Mouse (Mus musculus): ENCODE measurements around the gene Ncoa3. TPM values are rescaled to one million over a fixed set of nuclear protein-coding genes. Genes with fewer than 3 reads are reported as not detected.

Ncoa3 gene
- polyA plus RNA-seq, 1 experiment from 2014 or later: 18.5 TPM

GRCm38 (mm10) chr2:165967823-165968555, 24.4 kb upstream of the Ncoa3 start:
- H3K27ac ChIP-seq (ENCODE audit: low read depth, low read length): no peak overlapping the region
- H3K4me3 ChIP-seq (ENCODE audit: low read depth, low read length): no peak overlapping the region
- no peak overlapping the region for H3K4me2 ChIP-seq (ENCODE audit: low read depth, low read length)
- no peaks in the 10 kb centered on the region for H3K36me3 ChIP-seq (ENCODE audit: control insufficient read depth, insufficient read depth, low read length)
- H3K4me1 ChIP-seq (ENCODE audit: control insufficient read depth, insufficient read depth, low read length): no peaks in the 10 kb centered on the region
- no peak overlapping the region for H3K9ac ChIP-seq (replicated peaks; ENCODE audit: low read depth, low read length)
- H3K9me3 ChIP-seq (ENCODE audit: control insufficient read depth, low read length): no peaks in the 10 kb centered on the region
- no peaks in the 10 kb centered on the region for H3K27me3 ChIP-seq (ENCODE audit: control insufficient read depth, insufficient read depth, low read length)
- peak; percentile 58; the same call in 1 of the 2 replicates for ATAC-seq (ENCODE audit: low read depth)
- WGBS: 66% methylated on average over 6 of the region's 6 CpGs

- 27% methylated on average over 3 of the region's 3 CpGs for WGBS
- Histone ChIP-seq H3K4me1 (ENCODE audit: control insufficient read depth, insufficient read depth, low read length) (no peaks in the 10 kb centered on the region), H3K27ac (ENCODE audit: low read depth, low read length) (no peak overlapping the region), H3K9ac (replicated peaks; ENCODE audit: low read depth, low read length) (no peak overlapping the region), H3K27me3 (ENCODE audit: control insufficient read depth, insufficient read depth, low read length) (no peaks in the 10 kb centered on the region), H3K9me3 (ENCODE audit: control insufficient read depth, low read length) (no peaks in the 10 kb centered on the region), H3K36me3 (ENCODE audit: control insufficient read depth, insufficient read depth, low read length) (no peaks in the 10 kb centered on the region), H3K4me2 (ENCODE audit: low read depth, low read length) (no peak overlapping the region), H3K4me3 (ENCODE audit: low read depth, low read length) (no peak overlapping the region)
- no peak for ATAC-seq (ENCODE audit: low read depth)
These were observed 23.6 kb upstream of the Ncoa3 start for GRCm38 (mm10) chr2:165968876-165969275.

- Histone ChIP-seq H3K27ac (ENCODE audit: low read depth, low read length) (no peak overlapping the region), H3K9ac (replicated peaks; ENCODE audit: low read depth, low read length) (no peak overlapping the region), H3K4me3 (ENCODE audit: low read depth, low read length) (no peak overlapping the region), H3K4me2 (ENCODE audit: low read depth, low read length) (no peak overlapping the region), H3K4me1 (ENCODE audit: control insufficient read depth, insufficient read depth, low read length) (no peaks in the 10 kb centered on the region), H3K27me3 (ENCODE audit: control insufficient read depth, insufficient read depth, low read length) (no peaks in the 10 kb centered on the region), H3K9me3 (ENCODE audit: control insufficient read depth, low read length) (no peaks in the 10 kb centered on the region), H3K36me3 (ENCODE audit: control insufficient read depth, insufficient read depth, low read length) (no peaks in the 10 kb centered on the region)
- ATAC-seq (ENCODE audit: low read depth): no peak
- 61% methylated on average over 8 of the region's 8 CpGs for WGBS
These were observed 23.0 kb upstream of the Ncoa3 start for GRCm38 (mm10) chr2:165969391-165969790.

DNA sequence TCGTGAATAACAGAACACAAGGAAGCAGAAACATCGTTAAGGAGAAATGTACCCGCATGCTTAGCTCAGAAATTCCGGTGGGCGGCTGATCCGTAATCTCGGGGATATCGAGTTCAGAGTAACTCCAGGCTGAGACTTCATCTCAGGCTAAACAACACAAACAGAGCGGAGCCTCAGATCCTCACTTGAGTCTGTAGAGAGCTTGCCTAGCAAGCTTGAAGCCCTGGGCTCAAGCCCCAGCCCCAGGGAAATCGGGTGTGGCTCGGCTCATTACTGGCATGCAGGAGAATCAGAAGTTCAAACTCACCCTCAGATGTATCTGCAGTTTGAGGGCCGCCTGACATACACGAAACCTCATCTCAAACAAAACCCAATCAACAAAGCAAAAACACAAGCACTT, 22.5 kb upstream of the Ncoa3 start:
- 91% methylated on average over 13 of the region's 13 CpGs for WGBS
- no peaks in the 10 kb centered on the region for H3K9me3 ChIP-seq (ENCODE audit: control insufficient read depth, low read length)
- no peak overlapping the region for H3K27ac ChIP-seq (ENCODE audit: low read depth, low read length)
- H3K9ac ChIP-seq (replicated peaks; ENCODE audit: low read depth, low read length): no peak overlapping the region
- no peak for ATAC-seq (ENCODE audit: low read depth)
- no peaks in the 10 kb centered on the region for H3K4me1 ChIP-seq (ENCODE audit: control insufficient read depth, insufficient read depth, low read length)
- H3K4me3 ChIP-seq (ENCODE audit: low read depth, low read length): no peak overlapping the region
- no peak overlapping the region for H3K4me2 ChIP-seq (ENCODE audit: low read depth, low read length)
- no peaks in the 10 kb centered on the region for H3K36me3 ChIP-seq (ENCODE audit: control insufficient read depth, insufficient read depth, low read length)
- H3K27me3 ChIP-seq (ENCODE audit: control insufficient read depth, insufficient read depth, low read length): no peaks in the 10 kb centered on the region

GRCm38 (mm10) chr2:165970767-165971166, 21.7 kb upstream of the Ncoa3 start:
- Histone ChIP-seq H3K27me3 (ENCODE audit: control insufficient read depth, insufficient read depth, low read length) (no peaks in the 10 kb centered on the region), H3K4me1 (ENCODE audit: control insufficient read depth, insufficient read depth, low read length) (no peaks in the 10 kb centered on the region), H3K9ac (replicated peaks; ENCODE audit: low read depth, low read length) (no peak overlapping the region), H3K4me3 (ENCODE audit: low read depth, low read length) (no peak overlapping the region), H3K36me3 (ENCODE audit: control insufficient read depth, insufficient read depth, low read length) (no peaks in the 10 kb centered on the region), H3K9me3 (ENCODE audit: control insufficient read depth, low read length) (no peaks in the 10 kb centered on the region), H3K27ac (ENCODE audit: low read depth, low read length) (no peak overlapping the region), H3K4me2 (ENCODE audit: low read depth, low read length) (no peak overlapping the region)
- ATAC-seq (ENCODE audit: low read depth): no peak
- 98% methylated on average over 7 of the region's 7 CpGs for WGBS

GRCm38 (mm10) chr2:165974383-165974782, 18.1 kb upstream of the Ncoa3 start:
- no peaks in the 10 kb centered on the region for H3K9me3 ChIP-seq (ENCODE audit: control insufficient read depth, low read length)
- no peaks in the 10 kb centered on the region for H3K4me1 ChIP-seq (ENCODE audit: control insufficient read depth, insufficient read depth, low read length)
- no peak overlapping the region for H3K4me3 ChIP-seq (ENCODE audit: low read depth, low read length)
- H3K27ac ChIP-seq (ENCODE audit: low read depth, low read length): no peak overlapping the region
- no peak for ATAC-seq (ENCODE audit: low read depth)
- H3K4me2 ChIP-seq (ENCODE audit: low read depth, low read length): no peak overlapping the region
- H3K27me3 ChIP-seq (ENCODE audit: control insufficient read depth, insufficient read depth, low read length): no peaks in the 10 kb centered on the region
- WGBS: 96% methylated on average over 1 of the region's 1 CpGs
- no peak overlapping the region for H3K9ac ChIP-seq (replicated peaks; ENCODE audit: low read depth, low read length)
- H3K36me3 ChIP-seq (ENCODE audit: control insufficient read depth, insufficient read depth, low read length): no peaks in the 10 kb centered on the region

GRCm38 (mm10) chr2:165976186-165976585, 16.2 kb upstream of the Ncoa3 start:
- Histone ChIP-seq H3K4me1 (ENCODE audit: control insufficient read depth, insufficient read depth, low read length) (no peaks in the 10 kb centered on the region), H3K4me3 (ENCODE audit: low read depth, low read length) (no peak overlapping the region), H3K36me3 (ENCODE audit: control insufficient read depth, insufficient read depth, low read length) (no peaks in the 10 kb centered on the region), H3K27me3 (ENCODE audit: control insufficient read depth, insufficient read depth, low read length) (no peaks in the 10 kb centered on the region), H3K4me2 (ENCODE audit: low read depth, low read length) (no peak overlapping the region), H3K9ac (replicated peaks; ENCODE audit: low read depth, low read length) (no peak overlapping the region), H3K27ac (ENCODE audit: low read depth, low read length) (no peak overlapping the region), H3K9me3 (ENCODE audit: control insufficient read depth, low read length) (no peaks in the 10 kb centered on the region)
- WGBS: 71% methylated on average over 3 of the region's 3 CpGs
- ATAC-seq (ENCODE audit: low read depth): no peak

DNA sequence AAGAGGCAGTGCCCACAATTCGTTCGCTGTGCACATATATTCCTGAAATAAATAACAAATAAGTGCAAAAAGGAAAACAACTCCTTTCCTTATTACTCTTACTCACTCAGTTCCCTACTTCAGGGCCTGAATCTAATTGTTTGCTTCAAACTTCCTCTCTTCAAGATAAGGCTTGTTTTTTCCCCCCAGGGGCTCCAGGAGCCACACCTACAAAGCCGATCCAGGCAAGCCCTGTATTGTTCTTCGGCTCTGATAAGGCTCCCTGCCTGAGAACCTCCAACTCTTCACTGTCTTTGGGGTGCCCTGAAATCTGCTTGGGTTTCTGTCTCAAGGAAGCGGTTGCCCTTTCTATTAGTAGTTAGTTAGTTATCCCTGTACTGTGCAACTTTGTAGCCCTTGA, 15.6 kb upstream of the Ncoa3 start:
- WGBS: 76% methylated on average over 5 of the region's 5 CpGs

GRCm38 (mm10) chr2:165978119-165978518, 14.3 kb upstream of the Ncoa3 start:
- ATAC-seq (ENCODE audit: low read depth): no peak
- Histone ChIP-seq H3K27me3 (ENCODE audit: control insufficient read depth, insufficient read depth, low read length) (no peaks in the 10 kb centered on the region), H3K9ac (replicated peaks; ENCODE audit: low read depth, low read length) (no peak overlapping the region), H3K4me1 (ENCODE audit: control insufficient read depth, insufficient read depth, low read length) (no peaks in the 10 kb centered on the region), H3K36me3 (ENCODE audit: control insufficient read depth, insufficient read depth, low read length) (no peaks in the 10 kb centered on the region), H3K4me2 (ENCODE audit: low read depth, low read length) (no peak overlapping the region), H3K4me3 (ENCODE audit: low read depth, low read length) (no peak overlapping the region), H3K27ac (ENCODE audit: low read depth, low read length) (no peak overlapping the region), H3K9me3 (ENCODE audit: control insufficient read depth, low read length) (no peaks in the 10 kb centered on the region)
- 90% methylated on average over 1 of the region's 1 CpGs for WGBS

More for the DNA sequence above, 15.6 kb upstream of the Ncoa3 start:
- no peaks in the 10 kb centered on the region for H3K27me3 ChIP-seq (ENCODE audit: control insufficient read depth, insufficient read depth, low read length)
- no peak for ATAC-seq (ENCODE audit: low read depth)
- H3K36me3 ChIP-seq (ENCODE audit: control insufficient read depth, insufficient read depth, low read length): no peaks in the 10 kb centered on the region
- no peak overlapping the region for H3K9ac ChIP-seq (replicated peaks; ENCODE audit: low read depth, low read length)
- no peak overlapping the region for H3K4me2 ChIP-seq (ENCODE audit: low read depth, low read length)
- H3K4me3 ChIP-seq (ENCODE audit: low read depth, low read length): no peak overlapping the region
- H3K9me3 ChIP-seq (ENCODE audit: control insufficient read depth, low read length): no peaks in the 10 kb centered on the region
- no peak overlapping the region for H3K27ac ChIP-seq (ENCODE audit: low read depth, low read length)
- H3K4me1 ChIP-seq (ENCODE audit: control insufficient read depth, insufficient read depth, low read length): no peaks in the 10 kb centered on the region
